Comparison of ENCODE assay signal across 8 mouse cellular contexts in the genomic region with DNA sequence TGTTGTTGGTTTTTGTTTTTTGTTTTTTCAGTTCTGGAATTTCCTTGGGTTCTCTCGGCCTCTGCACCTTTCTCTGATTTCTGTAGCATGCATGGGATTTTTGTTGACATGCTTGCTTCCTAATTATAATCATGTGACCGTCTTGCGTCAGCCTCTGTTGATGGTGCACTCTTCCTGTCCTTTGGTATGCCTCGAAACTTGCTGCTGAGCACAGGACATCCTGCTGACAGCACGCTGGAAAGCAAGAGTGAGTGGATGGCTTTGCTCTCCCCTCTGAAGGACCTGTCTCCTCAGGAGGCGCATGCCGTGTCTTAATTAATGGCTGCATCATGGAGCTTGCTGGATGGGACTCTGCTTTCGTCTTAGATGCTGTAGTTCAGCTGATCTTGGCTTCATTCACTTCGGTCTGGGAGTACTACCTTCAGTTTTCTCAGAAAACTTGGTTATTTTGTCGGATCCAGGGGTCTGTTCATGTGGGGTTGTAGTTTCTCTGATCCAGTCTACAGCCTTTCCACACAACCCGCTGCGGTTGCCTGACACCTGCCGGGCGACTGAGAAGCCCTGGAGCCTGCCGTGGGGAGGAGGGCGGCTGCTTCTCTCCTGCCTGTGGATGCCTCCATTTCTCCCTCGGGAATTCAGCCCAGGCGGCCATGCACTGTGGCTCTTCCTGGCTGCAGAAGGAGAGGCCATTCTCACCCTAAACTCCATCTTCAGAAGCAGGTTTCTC. TPM values are rescaled to one million over a fixed set of nuclear protein-coding genes. Genes with fewer than 3 reads are reported as not detected.
DNase-seq lines count a peak whose midpoint lies in the region; ATAC-seq and TF ChIP-seq lines count a peak whose summit lies in the region.

No protein-coding gene starts in this region.

- intact Hi-C loops in gastrocnemius, postnatal 14 days (cut with DNase I; ENCODE audit: low total_unique reads), result no loop called here

- peak overlapping the region; percentile 36 for H3K4me2 ChIP-seq in midbrain, postnatal 0 days (ENCODE audit: low read depth, low read length, poor library complexity, severe bottlenecking)

- 16% methylated on average over 18 of the region's 18 CpGs for WGBS in midbrain, postnatal 0 days

- no peak overlapping the region for H3K27ac ChIP-seq in ES-Bruce4 (ENCODE audit: insufficient read depth, low read length)
- no peak overlapping the region for H3K27ac ChIP-seq in midbrain, postnatal 0 days (ENCODE audit: low read depth, low read length)

- no peaks in the 10 kb centered on the region for H3K9me3 ChIP-seq in ES-Bruce4 (replicated peaks; ENCODE audit: control insufficient read depth, insufficient read depth, low read length, poor library complexity, severe bottlenecking)
- no peaks in the 10 kb centered on the region for H3K9me3 ChIP-seq in midbrain, postnatal 0 days (ENCODE audit: low read length)

- no peak for TF ChIP-seq CTCF in ES-Bruce4 (IDR thresholded peaks at IDR 0.05; ENCODE audit: low read depth, low read length)
- no peak for TF ChIP-seq CTCF in midbrain, postnatal 0 days (IDR thresholded peaks at IDR 0.05)

- no peak for TF ChIP-seq EP300 in ES-Bruce4 (IDR thresholded peaks at IDR 0.05; ENCODE audit: insufficient read depth, low read depth, low read length)

- TF ChIP-seq POLR2A in ES-Bruce4 (IDR thresholded peaks at IDR 0.05; ENCODE audit: insufficient read depth, low read length), result no peak

- H3K36me3 ChIP-seq in ES-Bruce4 (ENCODE audit: control insufficient read depth, insufficient read depth, low read length, poor library complexity, severe bottlenecking), result 0 out of 2 replicates have a peak, but pooled peaks cover 3% of the 10 kb centered on the region
- peaks cover 13% of the 10 kb centered on the region; the same call in 1 of the 2 replicates for H3K36me3 ChIP-seq in midbrain, postnatal 0 days (ENCODE audit: insufficient read depth, low read length)

- no peak overlapping the region for H3K9ac ChIP-seq in ES-Bruce4 (ENCODE audit: low read depth, poor library complexity, severe bottlenecking)
- no peak overlapping the region; the same call in 1 of the 2 replicates for H3K9ac ChIP-seq in midbrain, postnatal 0 days (replicated peaks; ENCODE audit: low read length, poor library complexity, severe bottlenecking)

- H3K27me3 ChIP-seq in ES-Bruce4 (ENCODE audit: control insufficient read depth, insufficient read depth, low read length, poor library complexity, severe bottlenecking), result no peaks in the 10 kb centered on the region
- no peaks in the 10 kb centered on the region for H3K27me3 ChIP-seq in midbrain, postnatal 0 days (ENCODE audit: insufficient read depth, low read length)

- H3K4me1 ChIP-seq in ES-Bruce4 (ENCODE audit: control insufficient read depth, insufficient read depth, low read length), result peaks cover 4% of the 10 kb centered on the region
- H3K4me1 ChIP-seq in midbrain, postnatal 0 days (ENCODE audit: insufficient read depth, low read length), result peaks cover 5% of the 10 kb centered on the region; the same call in 1 of the 2 replicates

- no peak for ATAC-seq in midbrain, postnatal 0 days (ENCODE audit: low FRiP score)
- no peak for ATAC-seq in erythroid progenitor cell, adult 5-6 weeks (replicated peaks; ENCODE audit: low FRiP score, poor library complexity, severe bottlenecking)

- DNase-seq in 3T3-L1 (ENCODE audit: low read depth, low spot score), result peak; percentile 12
- DNase-seq in heart, adult 9 months (ENCODE audit: low spot score in 2 of 2), result peak; percentile 35 to 60
- peak; percentile 44 to 63 for DNase-seq in kidney, postnatal 36 days
- no peak for DNase-seq in midbrain, postnatal 0 days (ENCODE audit: low spot score)
- DNase-seq in spleen, adult 18-20 months, result no peak
- no peak for DNase-seq in gastrocnemius, postnatal 14 days

- H3K4me3 ChIP-seq in ES-Bruce4 (ENCODE audit: low read depth, low read length), result 0 out of 2 replicates have a peak overlapping the region, but pooled peaks have one; percentile 7
- H3K4me3 ChIP-seq in midbrain, postnatal 0 days (ENCODE audit: low read depth, low read length), result no peak overlapping the region

RNA-seq across cellular contexts. Expression of gene Ipmk, which starts 14.4 kb away (rescaled TPM):
- 39.9 and 41.4 TPM in 2 replicates for polyA plus RNA-seq in ES-Bruce4 (2011; ENCODE audit: insufficient read depth, insufficient read length, low read depth, missing spikeins)
- 21.7 and 28.0 TPM in 2 replicates for total RNA-seq in midbrain, postnatal 0 days (2014; rRNA removed)
- 12.8 and 14.6 TPM in 2 replicates for polyA plus RNA-seq in midbrain, postnatal 0 days (2015; fragmentation: Nextera tagmentation; extraction: Ambion mirVana)
- total RNA-seq in erythroid progenitor cell, adult 5-6 weeks (2015; ENCODE audit: low replicate concordance), result 23.5 and 35.0 TPM in 2 replicates
- total RNA-seq in erythroid progenitor cell, adult 5-6 weeks (2017; ENCODE audit: low replicate concordance), result 16.9 and 22.6 TPM in 2 replicates
- 10 to 100 TPM; 10.8 to 11.8 TPM for total RNA-seq in gastrocnemius, postnatal 14 days (2021)

RNA-seq across cellular contexts. Expression of gene Cisd1, which starts 17.2 kb away (rescaled TPM):
- polyA plus RNA-seq in ES-Bruce4 (2011; ENCODE audit: insufficient read depth, insufficient read length, low read depth, missing spikeins), result 78.9 and 90.4 TPM in 2 replicates
- total RNA-seq in midbrain, postnatal 0 days (2014; rRNA removed), result 92.1 and 121 TPM in 2 replicates
- polyA plus RNA-seq in midbrain, postnatal 0 days (2015; fragmentation: Nextera tagmentation; extraction: Ambion mirVana), result 378 and 395 TPM in 2 replicates
- total RNA-seq in erythroid progenitor cell, adult 5-6 weeks (2015; ENCODE audit: low replicate concordance), result 23.4 and 27.2 TPM in 2 replicates
- total RNA-seq in erythroid progenitor cell, adult 5-6 weeks (2017; ENCODE audit: low replicate concordance), result 4.8 and 13.0 TPM in 2 replicates
- 100 to 1,000 TPM; 130 to 134 TPM for total RNA-seq in gastrocnemius, postnatal 14 days (2021)

Comparison
In these comparisons a context has a peak if more than half of its experiments do, and no peak if none do; other contexts are left out.
1. DNase-seq: peak in 3T3-L1 (single experiment), heart, adult 9 months (2 of 2) and kidney, postnatal 36 days (2 of 2); none in midbrain, postnatal 0 days (single experiment), spleen, adult 18-20 months (0 of 2) and gastrocnemius, postnatal 14 days (single experiment).